Mouse (Mus musculus) megakaryocyte, adult 5-6 weeks (primary cell): ENCODE data around the gene Best2. TPM values are rescaled to one million over a fixed set of nuclear protein-coding genes. Genes with fewer than 3 reads are reported as not detected.

Experiments
- ATAC-seq: 2 replicates; pipeline ENCODE4 v1.8.0; 2016; ENCODE audit warnings: mild to moderate bottlenecking, inconsistent platforms; ENCODE audit not compliant: poor library complexity, severe bottlenecking
- total RNA-seq, 2 experiments: library from RNA; stranded (forward) in 1 of 2; stranded (reverse) in 1 of 2; fragments of 153-499, 151-499 nt in 1 of 2; fragments of 221-1000, 200-1000 nt in 1 of 2; gene quantifications; 2 replicates each; pipeline versions ENCODE4 v1.2.3 to v1.2.4; 2015 to 2017

Best2 gene
- total RNA-seq, 2 experiments from 2014 or later = 0.07 TPM; not detected in 1

GRCm38 (mm10) chr8:85025098-85025932 is 11.0 kb upstream of the Best2 start, which contains the start of gene Asna1:
Gene Asna1 (minus strand): TSS chr8:85025281.
- ATAC-seq = peak; percentile 82

GRCm38 (mm10) chr8:85023846-85024245 is 9.5 kb upstream of the Best2 start:
- ATAC-seq = no peak

DNA sequence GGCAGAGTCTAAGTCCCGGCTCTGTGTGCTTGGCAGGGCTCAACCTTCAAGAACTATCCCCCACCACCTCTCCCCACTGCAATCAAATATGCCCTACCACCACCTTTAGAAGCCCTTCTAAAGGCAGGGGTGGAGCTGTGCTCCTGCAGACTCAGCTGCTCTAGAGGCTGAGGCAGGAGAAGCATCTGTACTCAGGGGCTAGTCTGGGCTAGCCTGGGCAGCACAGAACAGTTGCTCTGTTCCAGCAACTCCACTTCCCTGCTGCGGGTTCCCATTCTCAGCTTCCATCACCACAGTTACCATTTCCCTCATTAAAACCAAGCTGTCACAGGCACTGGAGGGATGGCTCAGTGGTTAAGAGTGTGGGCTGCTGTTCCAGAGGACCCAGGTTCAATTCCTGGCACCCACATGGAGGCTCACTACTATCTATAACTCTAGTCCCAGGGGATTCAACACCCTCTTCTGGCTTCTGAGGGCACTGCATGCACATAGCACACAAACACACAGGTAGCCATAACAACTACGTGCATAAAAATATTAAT is 7.3 kb upstream of the Best2 start:
- ATAC-seq = no peak

GRCm38 (mm10) chr8:85017209-85017608 is 2.9 kb upstream of the Best2 start:
- no peak for ATAC-seq

GRCm38 (mm10) chr8:85016724-85017123 is 2.4 kb upstream of the Best2 start:
- ATAC-seq = no peak

- peak; percentile 95 for ATAC-seq
Measured at GRCm38 (mm10) chr8:85013230-85013840, 996 bp downstream of the Best2 start.

DNA sequence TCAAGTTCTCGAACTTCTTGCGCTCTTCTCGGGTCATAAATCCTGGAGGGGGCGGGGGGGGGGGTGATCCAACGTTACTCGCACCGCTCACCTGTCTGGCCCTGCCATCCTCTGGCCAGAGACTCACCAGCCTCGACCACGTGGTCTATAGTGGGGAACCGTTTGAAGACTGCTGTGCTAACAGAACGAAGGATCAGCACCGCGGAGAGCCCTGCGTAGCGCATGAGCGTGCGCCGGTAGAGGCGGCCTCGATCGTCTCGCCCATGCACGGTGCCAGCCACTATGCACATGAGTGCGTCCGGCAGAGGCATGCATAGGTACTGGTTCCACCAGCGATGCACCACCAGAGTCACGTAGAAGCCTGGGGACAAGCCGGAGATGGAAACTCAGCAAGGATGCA is 3.1 kb downstream of the Best2 start:
- no peak for ATAC-seq

DNA sequence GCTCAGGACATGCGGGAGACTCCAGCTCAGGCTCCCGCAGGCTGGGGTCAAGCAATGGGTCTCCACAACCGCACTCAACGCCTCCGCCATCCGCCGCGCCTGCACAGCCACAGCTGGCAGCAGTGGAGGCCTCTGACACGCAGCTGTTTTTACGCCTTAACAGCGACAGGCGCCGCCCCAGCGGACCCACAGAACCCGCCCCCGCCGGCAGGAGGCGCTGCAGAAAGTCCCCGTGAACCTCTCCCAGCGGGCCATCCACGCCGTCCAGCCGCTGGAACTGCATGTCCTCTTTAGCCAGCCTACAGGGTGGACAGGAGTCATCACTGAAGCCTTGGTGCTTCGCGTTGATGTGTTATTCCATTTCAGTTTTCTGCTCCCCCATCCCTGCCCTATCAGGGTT is 6.6 kb downstream of the Best2 start:
- ATAC-seq = peak; percentile 84

DNA sequence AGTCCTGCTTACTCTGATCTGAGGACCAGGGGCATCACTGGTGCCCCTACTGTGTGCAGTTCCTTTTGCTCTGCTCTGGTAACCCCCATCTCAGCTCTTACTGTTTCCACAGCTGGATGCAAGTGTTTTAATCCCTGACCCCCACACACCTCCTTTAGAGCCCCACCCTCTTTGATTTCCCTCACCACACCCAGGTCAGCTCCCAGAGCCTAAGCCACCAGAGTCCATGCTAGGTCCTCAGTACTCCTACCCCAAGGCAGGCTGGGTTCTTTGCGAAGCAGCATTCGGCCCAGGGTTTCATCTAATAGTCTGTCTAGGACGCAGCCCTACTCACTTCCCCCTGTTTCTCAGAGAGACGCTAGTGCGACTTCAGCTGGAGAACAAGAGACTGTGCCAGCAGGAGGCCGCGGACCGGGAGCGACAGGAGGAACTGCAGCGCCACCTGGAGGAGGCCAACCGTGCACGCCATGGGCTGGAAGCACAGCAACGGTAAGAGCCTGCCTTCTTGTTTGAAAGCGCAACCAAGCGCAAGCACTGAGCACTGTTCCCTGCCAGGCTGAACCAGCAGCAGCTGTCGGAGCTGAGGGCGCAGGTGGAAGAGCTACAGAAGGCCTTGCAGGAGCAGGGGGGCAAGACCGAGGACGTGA is 16.6 kb downstream of the Best2 start:
- ATAC-seq = peak; percentile 100

GRCm38 (mm10) chr8:84996978-84997377 is 17.4 kb downstream of the Best2 start:
- no peak for ATAC-seq

GRCm38 (mm10) chr8:84995680-84996079 is 18.7 kb downstream of the Best2 start:
- ATAC-seq = no peak

DNA sequence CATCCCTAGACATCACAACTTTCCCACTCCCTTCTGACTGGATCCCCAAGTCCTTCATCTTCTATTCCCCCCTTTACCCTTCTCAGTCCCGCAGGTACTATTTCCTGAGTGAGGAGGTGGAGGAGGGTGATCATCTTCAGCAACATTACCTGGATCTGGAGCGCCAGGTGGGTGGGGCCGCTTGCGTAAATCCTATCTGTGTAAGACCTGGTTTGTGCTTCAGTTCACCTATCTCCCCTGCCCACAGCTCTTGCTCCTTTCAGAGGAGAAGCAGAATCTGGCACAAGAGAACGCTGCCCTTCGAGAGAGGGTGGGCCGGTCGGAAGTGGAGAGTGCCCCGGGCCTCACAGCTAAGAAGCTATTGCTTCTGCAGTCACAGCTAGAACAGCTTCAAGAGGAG is 20.0 kb downstream of the Best2 start:
- no peak for ATAC-seq

- no peak for ATAC-seq
Measured at GRCm38 (mm10) chr8:84990836-84991235, 23.5 kb downstream of the Best2 start.

DNA sequence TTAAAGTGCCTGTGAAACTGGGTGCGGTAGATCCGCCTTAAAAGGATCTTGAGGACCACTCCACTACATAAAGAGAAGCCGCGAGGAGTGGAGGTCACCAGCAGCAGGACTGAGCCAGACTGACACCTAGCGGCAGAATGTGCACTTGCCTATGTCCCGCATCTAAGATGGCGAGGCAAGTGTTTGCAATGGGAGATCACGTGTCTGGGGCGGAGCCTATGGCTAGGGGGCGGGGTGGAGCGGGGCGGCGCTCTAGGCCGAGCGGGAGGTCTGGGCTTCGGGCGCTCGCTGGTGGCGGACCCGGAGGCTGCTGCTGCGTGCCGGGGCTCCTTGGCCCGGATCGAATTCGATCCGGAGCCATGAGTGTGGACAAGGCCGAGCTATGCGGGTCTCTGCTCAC is 24.0 kb downstream of the Best2 start, which contains the start of gene Hook2:
Gene Hook2 (plus strand): TSS at position 255 of the 400 bp plus-strand sequence.
- ATAC-seq = peak; percentile 77

GRCm38 (mm10) chr8:84989810-84990209 is 24.5 kb downstream of the Best2 start:
- peak; percentile 59 for ATAC-seq

DNA sequence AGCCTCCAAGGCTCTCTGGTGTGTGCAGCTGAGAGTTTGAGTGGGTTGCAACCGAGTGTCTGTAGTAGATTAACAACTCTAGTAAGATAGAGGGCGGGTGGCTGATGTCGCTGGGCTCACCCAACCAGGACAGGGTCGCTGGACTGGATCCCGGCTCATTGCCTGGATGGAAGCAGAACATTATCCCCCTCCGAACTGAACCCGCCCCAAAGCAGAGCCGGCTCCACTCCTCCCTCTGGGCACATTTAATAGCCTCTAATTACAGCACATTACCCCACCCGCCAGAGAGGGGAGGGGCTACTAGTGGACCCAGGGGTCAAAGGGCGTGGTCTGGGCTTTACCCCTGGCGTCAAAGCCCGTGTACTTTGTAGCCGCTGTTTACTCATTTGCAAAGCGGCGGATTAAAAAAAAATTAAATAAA is 25.0 kb downstream of the Best2 start:
- ATAC-seq = no peak

DNA sequence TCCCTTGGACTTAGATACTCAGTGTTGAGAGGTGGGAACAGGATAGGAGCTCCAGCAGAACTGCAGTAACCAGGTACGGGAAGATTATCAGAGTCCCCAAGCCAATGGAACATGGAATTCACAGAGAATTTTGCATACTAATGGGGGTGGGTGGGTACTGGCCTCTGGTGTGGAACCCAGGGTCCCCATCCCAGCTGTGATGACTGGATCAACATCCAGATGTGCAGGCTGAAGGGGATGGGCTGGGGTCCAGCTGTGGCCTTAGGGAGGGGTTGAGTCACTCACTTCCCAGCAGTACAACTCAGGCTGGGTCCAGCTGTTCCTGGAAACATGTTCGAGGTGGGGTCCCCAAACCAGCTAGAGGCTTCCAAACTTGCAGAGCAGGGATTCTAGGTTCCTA is 26.4 kb downstream of the Best2 start:
- ATAC-seq = no peak

- ATAC-seq = no peak
Measured at GRCm38 (mm10) chr8:84987388-84987787, 26.9 kb downstream of the Best2 start.

- ATAC-seq = no peak
Measured at GRCm38 (mm10) chr8:84986379-84986945, 27.9 kb downstream of the Best2 start.

DNA sequence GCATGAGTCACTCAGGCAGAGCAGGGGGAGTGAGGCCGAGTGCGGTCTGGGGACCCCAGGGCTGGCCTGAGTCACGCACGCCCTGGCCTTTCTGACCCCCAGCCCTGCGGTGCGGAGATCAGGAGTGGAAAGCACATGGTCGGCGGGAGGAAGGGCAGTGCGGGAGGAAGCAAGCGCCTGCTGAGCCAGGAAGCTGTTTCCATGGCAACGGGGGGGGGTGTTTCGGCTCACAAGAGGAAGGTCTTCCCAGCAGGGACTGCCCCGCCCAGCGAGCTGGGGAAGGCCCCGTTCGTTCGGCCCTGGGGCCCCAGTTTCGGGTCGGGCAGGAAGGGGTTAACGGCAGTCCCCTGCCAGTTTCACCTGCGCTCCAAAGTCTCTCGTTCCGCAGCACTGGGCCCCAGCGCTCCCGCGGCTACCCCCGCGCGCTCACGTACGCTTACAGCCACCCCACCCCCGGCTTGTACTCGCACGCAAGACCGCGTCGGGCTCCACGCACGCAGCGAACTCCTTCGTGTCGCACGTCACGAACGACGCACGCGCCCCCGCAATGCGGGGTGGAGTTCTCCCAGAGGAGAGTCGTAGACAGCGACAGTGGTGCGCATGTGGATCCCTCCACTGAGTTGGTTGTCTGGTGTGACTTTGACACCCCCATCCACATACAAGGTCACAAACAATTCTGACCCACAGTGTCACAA is 28.5 kb downstream of the Best2 start:
- peak; percentile 64 for ATAC-seq
